Mouse (Mus musculus): ENCODE measurements around the gene Cacna1a.
A peak's percentile ranks its signal among the peaks of the same experiment; 100 is the strongest.

Cacna1a gene

GRCm38 (mm10) chr8:84553106-84553505 is 164.9 kb downstream of the Cacna1a start:
- DNase-seq: no peak

DNA sequence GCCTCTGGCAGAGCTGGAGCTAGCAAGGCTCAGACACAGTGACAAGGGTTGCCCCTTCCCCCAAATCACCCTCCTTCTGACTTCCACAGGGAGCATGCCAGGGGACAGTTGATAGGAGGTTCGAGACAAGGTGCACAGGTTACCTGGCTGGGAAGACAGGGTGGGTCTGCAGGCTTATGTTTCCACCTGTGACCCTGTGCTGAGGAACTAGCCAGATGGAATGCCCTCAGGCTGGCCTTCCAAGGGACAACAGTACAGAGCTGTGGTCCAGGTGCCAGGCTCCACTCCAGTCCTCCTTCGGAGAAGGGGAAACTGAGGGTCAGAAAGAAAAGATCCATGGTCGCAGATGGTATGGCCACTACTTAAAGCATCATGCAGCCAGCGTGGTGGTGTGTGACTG is 165.4 kb downstream of the Cacna1a start:
- DNase-seq: no peak

DNA sequence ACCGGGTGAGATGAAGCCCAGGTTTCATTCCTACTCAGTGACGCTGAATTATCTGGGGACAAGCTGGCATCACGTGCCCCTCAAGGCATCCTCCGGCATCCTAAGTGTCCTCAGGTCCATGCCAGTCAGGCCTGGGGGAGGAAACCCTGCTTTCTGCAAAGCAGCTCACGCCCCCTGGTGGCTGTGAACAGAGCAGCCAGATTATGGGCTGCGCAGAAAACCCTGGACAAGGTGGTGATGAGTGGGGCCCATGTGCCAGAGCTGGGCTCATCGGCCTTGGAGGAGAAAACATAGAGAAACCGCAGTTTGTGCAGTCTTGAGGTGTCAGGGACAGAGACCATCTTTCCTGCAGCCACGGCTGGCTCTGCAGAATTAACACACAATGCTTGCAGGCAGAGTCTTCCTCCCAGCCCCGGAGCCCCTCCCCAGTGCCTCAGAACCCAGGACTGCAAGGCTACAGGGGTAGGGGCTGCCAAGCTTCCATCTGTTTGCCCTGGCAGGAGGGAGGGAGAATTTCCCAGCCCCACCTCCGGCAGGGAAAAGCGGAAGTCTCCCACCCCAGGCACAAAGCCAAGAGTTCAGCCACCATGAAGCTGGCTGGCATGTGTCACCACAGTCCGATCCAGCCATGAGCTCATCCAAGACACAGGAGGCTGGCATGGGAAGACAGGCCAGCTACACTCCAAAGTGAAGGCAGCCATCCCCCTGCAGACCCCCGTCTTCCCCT is 166.2 kb downstream of the Cacna1a start:
- peak; percentile 83 for DNase-seq

DNA sequence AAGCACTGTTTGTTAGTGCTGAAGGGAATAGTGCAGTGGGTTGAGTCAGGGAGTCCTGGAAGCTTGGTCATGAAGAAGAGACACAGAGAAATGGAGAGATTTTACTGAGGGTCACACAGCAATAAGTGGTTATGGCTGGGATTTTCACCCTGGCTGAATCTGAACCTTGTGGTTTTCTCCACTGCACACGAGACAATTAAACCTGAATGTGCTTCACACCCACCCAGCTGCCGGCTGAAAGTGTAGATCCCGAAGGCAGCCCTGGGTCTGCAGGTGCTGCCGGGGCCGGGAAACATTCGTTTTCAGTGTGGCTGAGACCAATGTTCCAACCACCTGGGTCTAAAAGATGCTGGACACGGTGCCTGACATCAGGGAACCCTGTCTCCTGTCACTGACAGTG is 167.0 kb downstream of the Cacna1a start:
- DNase-seq: no peak

DNA sequence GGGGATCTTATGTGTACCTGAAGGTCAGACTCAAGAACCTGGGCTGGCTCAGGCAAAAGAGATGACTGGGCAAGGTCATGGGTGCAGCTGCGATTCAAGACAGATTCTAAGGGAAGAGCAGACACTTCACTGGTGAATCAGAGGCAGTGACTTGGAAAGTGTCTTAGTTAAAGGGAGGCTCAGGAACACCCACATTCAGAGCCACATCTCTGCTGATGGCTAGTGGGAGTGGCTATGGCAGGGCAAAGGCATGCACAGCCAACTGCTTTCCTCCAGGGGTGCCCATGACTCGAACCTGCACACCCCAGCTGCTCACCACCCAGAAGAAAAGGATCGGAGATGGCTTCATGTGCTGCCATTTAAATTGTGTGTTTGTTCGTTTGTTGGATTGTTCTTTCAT is 169.7 kb downstream of the Cacna1a start:
- no peak for DNase-seq

GRCm38 (mm10) chr8:84559121-84559604 is 170.9 kb downstream of the Cacna1a start:
- DNase-seq: peak; percentile 60

- DNase-seq: no peak
Measured at GRCm38 (mm10) chr8:84561698-84562097, 173.5 kb downstream of the Cacna1a start.

GRCm38 (mm10) chr8:84564042-84564441 is 175.8 kb downstream of the Cacna1a start:
- no peak for DNase-seq

GRCm38 (mm10) chr8:84565577-84566360 is 177.5 kb downstream of the Cacna1a start:
- no peak for DNase-seq

DNA sequence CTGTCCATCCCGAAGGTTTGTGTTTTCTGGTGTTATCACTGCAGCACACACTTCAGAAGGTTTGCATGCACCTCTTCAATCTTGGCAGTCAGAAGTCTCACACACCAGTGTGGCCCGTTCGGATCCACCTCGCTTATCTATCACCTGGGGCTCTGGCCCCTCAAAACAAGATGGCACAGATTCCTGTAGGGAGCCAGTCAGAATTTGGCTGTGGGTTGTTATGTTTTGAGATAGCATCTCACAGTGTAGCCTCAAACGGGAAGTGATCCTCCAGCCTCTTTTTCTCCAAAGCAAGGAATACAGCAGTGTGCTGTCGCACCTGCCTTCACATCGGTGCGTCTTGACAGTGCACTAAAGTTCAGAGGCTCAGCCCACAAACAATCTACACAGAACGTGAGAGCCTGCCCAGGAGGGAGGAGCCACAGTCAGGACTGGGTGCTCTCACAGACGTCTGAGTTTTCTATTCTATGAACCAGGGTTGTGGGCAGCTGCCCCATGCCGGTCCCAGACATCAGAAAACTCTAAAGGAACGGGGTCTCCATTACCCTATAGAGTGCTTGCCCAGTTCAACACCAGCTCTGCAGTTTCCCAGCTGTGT is 178.7 kb downstream of the Cacna1a start:
- no peak for DNase-seq

GRCm38 (mm10) chr8:84567541-84567940 is 179.3 kb downstream of the Cacna1a start:
- peak; percentile 45 for DNase-seq

GRCm38 (mm10) chr8:84568737-84569136 is 180.5 kb downstream of the Cacna1a start:
- no peak for DNase-seq

DNA sequence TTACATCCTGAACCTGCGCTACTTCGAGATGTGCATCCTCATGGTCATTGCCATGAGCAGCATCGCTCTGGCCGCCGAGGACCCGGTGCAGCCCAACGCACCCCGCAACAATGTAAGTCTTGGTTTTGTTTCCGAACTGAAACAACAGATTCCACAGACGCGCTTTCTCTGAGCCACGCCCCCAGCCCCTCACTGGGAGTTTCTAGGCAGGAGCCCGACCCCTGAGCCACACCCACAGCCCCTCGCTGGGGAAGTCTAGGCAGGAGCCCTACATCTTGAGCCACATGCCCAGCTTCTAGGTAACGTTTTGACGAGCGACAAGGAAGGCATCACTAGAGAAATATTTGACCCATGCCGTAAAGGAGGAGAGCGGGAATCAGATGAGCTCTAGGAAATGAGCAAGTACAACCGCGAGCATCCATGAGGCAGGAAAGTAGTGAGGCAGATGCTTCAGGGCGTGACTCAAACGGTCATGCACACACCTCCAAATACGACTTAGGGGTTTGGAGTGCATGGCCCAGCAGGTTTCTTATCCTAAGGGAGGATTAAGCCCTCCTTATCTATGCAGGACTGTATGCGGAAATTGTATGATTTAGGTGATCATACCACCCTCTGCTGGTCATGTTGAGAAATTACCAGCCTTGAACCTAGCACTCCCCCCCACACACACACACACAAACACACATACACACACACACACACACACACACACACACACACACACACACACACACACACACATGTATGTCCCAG is 181.9 kb downstream of the Cacna1a start:
- DNase-seq: no peak

GRCm38 (mm10) chr8:84577432-84577831 is 189.2 kb downstream of the Cacna1a start:
- no peak for DNase-seq

- DNase-seq: no peak
Measured at GRCm38 (mm10) chr8:84579595-84579994, 191.4 kb downstream of the Cacna1a start.

- no peak for DNase-seq
Measured at GRCm38 (mm10) chr8:84585311-84585710, 197.1 kb downstream of the Cacna1a start.

DNA sequence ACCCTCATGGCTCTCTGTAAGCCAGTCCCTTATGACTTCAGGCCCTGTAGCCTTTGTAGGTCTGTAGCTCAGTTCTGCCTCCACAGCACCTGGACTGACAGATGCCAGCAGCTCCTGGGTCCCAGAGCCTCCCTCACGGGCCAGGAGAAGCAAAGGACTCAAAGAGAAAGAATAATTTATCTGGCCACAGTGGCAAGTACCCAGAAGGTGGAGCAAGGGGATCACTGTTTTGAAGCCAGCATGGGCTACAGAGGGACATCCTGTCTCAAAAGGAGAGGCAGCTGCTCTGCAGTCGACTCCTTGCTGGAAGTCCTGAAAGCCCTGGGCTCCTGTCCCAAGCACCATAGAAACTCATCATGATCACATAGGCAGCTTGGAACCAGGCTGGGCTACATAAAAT is 198.0 kb downstream of the Cacna1a start:
- DNase-seq: no peak

DNA sequence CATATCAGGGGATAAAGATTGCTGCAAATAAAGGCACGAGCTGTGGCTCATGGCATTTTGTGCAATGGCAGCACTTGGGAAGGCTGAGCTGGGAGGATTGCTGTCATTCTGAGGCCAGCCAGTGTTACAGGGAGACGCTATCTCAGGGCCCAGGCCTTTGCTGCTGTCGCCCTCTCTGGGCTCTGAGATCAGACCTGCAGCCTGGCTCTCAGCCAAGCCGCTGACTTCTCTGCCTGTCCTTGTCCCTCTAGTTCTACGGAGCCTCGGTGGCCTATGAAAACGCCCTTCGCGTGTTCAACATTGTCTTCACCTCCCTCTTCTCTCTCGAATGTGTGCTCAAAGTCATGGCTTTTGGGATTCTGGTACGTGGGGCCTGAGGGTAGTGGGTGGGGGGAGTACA is 200.3 kb downstream of the Cacna1a start:
- no peak for DNase-seq

- DNase-seq: peak; percentile 85
Measured at GRCm38 (mm10) chr8:84592015-84592662, 203.9 kb downstream of the Cacna1a start.

GRCm38 (mm10) chr8:84593143-84593542 is 204.9 kb downstream of the Cacna1a start:
- no peak for DNase-seq

DNA sequence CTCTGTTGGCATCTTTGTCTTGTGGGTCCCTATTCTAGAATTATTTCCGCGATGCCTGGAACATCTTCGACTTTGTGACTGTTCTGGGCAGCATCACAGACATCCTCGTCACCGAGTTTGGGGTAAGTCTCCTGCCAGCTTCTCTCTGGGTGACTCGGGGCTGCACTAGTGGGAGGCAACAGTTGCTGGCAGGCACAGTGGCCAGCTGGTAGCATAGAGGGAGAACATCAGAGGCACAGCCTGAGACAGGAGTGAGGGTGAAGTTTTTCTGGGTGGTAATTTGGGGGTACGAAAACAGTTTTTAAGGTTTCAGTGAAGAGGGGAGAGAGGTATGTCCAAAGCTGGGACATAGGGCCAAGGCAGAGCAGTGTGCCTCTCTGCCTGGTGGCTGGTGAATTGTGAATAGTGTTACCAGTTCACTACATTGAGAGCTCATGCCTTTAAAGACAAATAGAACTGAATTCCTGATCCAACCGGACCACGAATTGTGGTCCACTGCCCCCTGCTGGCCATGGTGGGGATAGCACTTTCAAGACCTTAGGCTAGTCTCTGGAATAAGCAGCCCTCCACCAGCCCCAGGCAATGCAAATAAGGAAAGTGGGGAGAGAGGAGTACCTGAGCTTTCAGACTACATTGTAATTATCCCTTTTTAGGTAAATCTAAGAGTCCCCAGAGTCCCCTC is 206.0 kb downstream of the Cacna1a start:
- peak; percentile 95 for DNase-seq

- peak; percentile 47 for DNase-seq
Measured at GRCm38 (mm10) chr8:84595648-84596047, 207.4 kb downstream of the Cacna1a start.

All from right cerebral cortex, postnatal 4 days (tissue).